20 mouse cellular contexts compared by ENCODE assay signal in genomic region chr2:32103557-32103956, GRCm38 (mm10). TPM values are rescaled to one million over a fixed set of nuclear protein-coding genes. Genes with fewer than 3 reads are reported as not detected.
DNase-seq lines count a peak whose midpoint lies in the region; ATAC-seq and TF ChIP-seq lines count a peak whose summit lies in the region.
"Had no signal": no experiment of that assay in that cellular context is flagged by ENCODE, and none has a peak within 500 bp of the region (broad histone marks: within the 10 kb centered on the region; RNA-seq: fewer than 3 reads in every experiment).

No protein-coding gene starts in this region.

- H3K4me2 ChIP-seq in forebrain, postnatal 0 days (ENCODE audit: low read depth): no peak overlapping the region
- no peak overlapping the region for H3K4me2 ChIP-seq in heart, embryonic 16.5 days (ENCODE audit: low read depth, low read length)
- H3K4me2 ChIP-seq: forebrain, embryonic 15.5 days; hindbrain, embryonic 15.5 days; liver, embryonic 15.5 days; neural tube, embryonic 15.5 days had no signal

- H3K27ac ChIP-seq in forebrain, embryonic 10.5 days: 0 out of 2 replicates have a peak overlapping the region, but pooled peaks have one; percentile 48
- H3K27ac ChIP-seq in forebrain, postnatal 0 days (ENCODE audit: low read depth, low read length): no peak overlapping the region
- peak overlapping the region; percentile 91; the same call in 1 of the 2 replicates for H3K27ac ChIP-seq in heart, embryonic 16.5 days (ENCODE audit: low read length)
- no peak overlapping the region for H3K27ac ChIP-seq in heart, adult 2 months
- H3K27ac ChIP-seq: forebrain, embryonic 15.5 days; hindbrain, embryonic 15.5 days; liver, embryonic 15.5 days; neural tube, embryonic 15.5 days had no signal

- H3K27me3 ChIP-seq in forebrain, embryonic 10.5 days (ENCODE audit: poor library complexity, severe bottlenecking): no peaks in the 10 kb centered on the region
- H3K27me3 ChIP-seq in forebrain, postnatal 0 days (ENCODE audit: insufficient read depth, low read length): no peaks in the 10 kb centered on the region
- no peaks in the 10 kb centered on the region for H3K27me3 ChIP-seq in heart, embryonic 16.5 days (ENCODE audit: control insufficient read depth, insufficient read depth, low read length)
- no peaks in the 10 kb centered on the region for H3K27me3 ChIP-seq in heart, adult 2 months (ENCODE audit: control insufficient read depth, insufficient read depth, low read length)
- H3K27me3 ChIP-seq in E14TG2a.4 (ENCODE audit: insufficient read depth, low read length): peaks cover 2% of the 10 kb centered on the region; the same call in 1 of the 2 replicates
- H3K27me3 ChIP-seq: forebrain, embryonic 15.5 days; hindbrain, embryonic 15.5 days; liver, embryonic 15.5 days; neural tube, embryonic 15.5 days had no signal

- no peak for DNase-seq in forebrain, embryonic 10.5 days (ENCODE audit: extremely low spot score, low spot score)
- DNase-seq in forebrain, postnatal 0 days: no peak
- DNase-seq in heart, adult 2 months: no peak
- DNase-seq in left cerebral cortex, adult 18-20 months (ENCODE audit: low spot score in 2 of 2): peak; percentile 46 to 68
- no peak for DNase-seq in left cerebral cortex, postnatal 14 days (ENCODE audit: low spot score in 2 of 2)
- no peak for DNase-seq in adrenal gland, adult (ENCODE audit: inconsistent age in 2 of 2, low spot score in 1 of 2)
- DNase-seq: adrenal gland, adult 8-10 months; cerebellum, adult 11-12 months; cerebellum, postnatal 25 days; gastrocnemius, postnatal 25 days had no signal

- 74% methylated on average over 7 of the region's 7 CpGs for WGBS in forebrain, embryonic 10.5 days
- WGBS in forebrain, postnatal 0 days: 73% methylated on average over 7 of the region's 7 CpGs
- WGBS in heart, embryonic 16.5 days: 73% methylated on average over 7 of the region's 7 CpGs
- WGBS in heart, adult 2 months: 71% methylated on average over 7 of the region's 7 CpGs

- intact Hi-C loops in heart, adult 2 months (cut with DNase I): no loop called here
- intact Hi-C loops in left cerebral cortex, postnatal 14 days (cut with DNase I): no loop called here

- H3K9me3 ChIP-seq in forebrain, embryonic 10.5 days: peaks cover 4% of the 10 kb centered on the region; the same call in 1 of the 2 replicates
- no peaks in the 10 kb centered on the region for H3K9me3 ChIP-seq in forebrain, postnatal 0 days (ENCODE audit: low read length)
- H3K9me3 ChIP-seq in heart, embryonic 16.5 days (replicated peaks; ENCODE audit: control insufficient read depth, low read length): peaks cover 5% of the 10 kb centered on the region; the same call in 1 of the 2 replicates
- H3K9me3 ChIP-seq in E14TG2a.4 (ENCODE audit: low read length): peaks cover 7% of the 10 kb centered on the region
- H3K9me3 ChIP-seq: forebrain, embryonic 15.5 days; hindbrain, embryonic 15.5 days; liver, embryonic 15.5 days; neural tube, embryonic 15.5 days had no signal

- no peak overlapping the region for H3K9ac ChIP-seq in forebrain, postnatal 0 days
- no peak overlapping the region for H3K9ac ChIP-seq in heart, embryonic 16.5 days (ENCODE audit: low read length)
- no peak overlapping the region for H3K9ac ChIP-seq in heart, adult 2 months (ENCODE audit: low read depth, low read length)
- H3K9ac ChIP-seq: forebrain, embryonic 15.5 days; hindbrain, embryonic 15.5 days; liver, embryonic 15.5 days; neural tube, embryonic 15.5 days had no signal

- H3K4me1 ChIP-seq in forebrain, embryonic 10.5 days: peaks cover 30% of the 10 kb centered on the region
- no peaks in the 10 kb centered on the region for H3K4me1 ChIP-seq in forebrain, postnatal 0 days (ENCODE audit: insufficient read depth)
- H3K4me1 ChIP-seq in heart, embryonic 16.5 days (ENCODE audit: control insufficient read depth, insufficient read depth, low read length): peaks cover 32% of the 10 kb centered on the region
- H3K4me1 ChIP-seq in heart, adult 2 months (ENCODE audit: control insufficient read depth, insufficient read depth, low read length): no peaks in the 10 kb centered on the region; the same call in 1 of the 2 replicates
- peaks cover 39% of the 10 kb centered on the region for H3K4me1 ChIP-seq in E14TG2a.4 (replicated peaks; ENCODE audit: low read depth, low read length)
- H3K4me1 ChIP-seq: forebrain, embryonic 15.5 days had no signal

- no peaks in the 10 kb centered on the region for H3K79me2 ChIP-seq in heart, adult 2 months (replicated peaks; ENCODE audit: control insufficient read depth, insufficient read depth, low read length)

- no peaks in the 10 kb centered on the region for H3K36me3 ChIP-seq in forebrain, embryonic 10.5 days (replicated peaks)
- H3K36me3 ChIP-seq in forebrain, postnatal 0 days (ENCODE audit: insufficient read depth): peaks cover 11% of the 10 kb centered on the region; the same call in 1 of the 2 replicates
- peaks cover 10% of the 10 kb centered on the region for H3K36me3 ChIP-seq in heart, embryonic 16.5 days (ENCODE audit: control insufficient read depth, insufficient read depth)
- H3K36me3 ChIP-seq in heart, adult 2 months (ENCODE audit: control insufficient read depth, insufficient read depth, low read length): no peaks in the 10 kb centered on the region
- H3K36me3 ChIP-seq in E14TG2a.4 (ENCODE audit: insufficient read depth, low read length): no peaks in the 10 kb centered on the region
- H3K36me3 ChIP-seq: forebrain, embryonic 15.5 days; liver, embryonic 15.5 days had no signal

- TF ChIP-seq EP300 in heart, adult 2 months (IDR thresholded peaks at IDR 0.05; ENCODE audit: insufficient read depth, low read depth, low read length): no peak

- no peak for TF ChIP-seq CTCF in forebrain, postnatal 0 days (IDR thresholded peaks at IDR 0.05; ENCODE audit: low read depth)
- no peak for TF ChIP-seq CTCF in heart, adult 2 months (IDR thresholded peaks at IDR 0.05)
- no peak for TF ChIP-seq CTCF in E14TG2a.4 (conservative IDR thresholded peaks at IDR 0.05; ENCODE audit: low read length)

- H3K4me3 ChIP-seq in forebrain, embryonic 10.5 days: peak overlapping the region; percentile 26
- no peak overlapping the region for H3K4me3 ChIP-seq in forebrain, postnatal 0 days (ENCODE audit: low read depth, low read length)
- H3K4me3 ChIP-seq in heart, embryonic 16.5 days (ENCODE audit: low read length): no peak overlapping the region
- H3K4me3 ChIP-seq in heart, adult 2 months: no peak overlapping the region
- H3K4me3 ChIP-seq in E14TG2a.4 (replicated peaks; ENCODE audit: low read length): peak overlapping the region; percentile 59
- H3K4me3 ChIP-seq: erythroblast, embryonic 14.5 days; forebrain, embryonic 15.5 days; hindbrain, embryonic 15.5 days; liver, embryonic 15.5 days; neural tube, embryonic 15.5 days had no signal

- no peak for ATAC-seq in forebrain, postnatal 0 days
- ATAC-seq in heart, embryonic 16.5 days (replicated peaks; ENCODE audit: extremely low read depth, insufficient read depth, low FRiP score): no peak
- ATAC-seq: CD4-positive, CD25-positive, alpha-beta regulatory T cell, adult 4 months; forebrain, embryonic 15.5 days; intestine, postnatal 0 days; lung, postnatal 0 days had no signal

- TF ChIP-seq POLR2A in heart, adult 2 months (IDR thresholded peaks at IDR 0.05; ENCODE audit: insufficient read depth, low read depth, low read length): no peak

RNA-seq across cellular contexts. Expression of gene Plpp7, which starts 8.2 kb away (rescaled TPM):
- 4.8 and 5.3 TPM in 2 replicates for polyA plus RNA-seq in forebrain, embryonic 10.5 days (2016; fragmentation: Nextera tagmentation; extraction: Ambion mirVana)
- total RNA-seq in forebrain, postnatal 0 days (2014; rRNA removed): 21.5 and 28.6 TPM in 2 replicates
- polyA plus RNA-seq in forebrain, postnatal 0 days (2015; fragmentation: Nextera tagmentation; extraction: Ambion mirVana): 23.4 and 24.0 TPM in 2 replicates
- 19.7 and 21.4 TPM in 2 replicates for polyA plus RNA-seq in heart, embryonic 16.5 days (2015; fragmentation: Nextera tagmentation; extraction: Ambion mirVana)
- 10 to 100 TPM; 33.6 to 33.8 TPM for total RNA-seq in heart, adult 2 months (2021)
- polyA plus RNA-seq in heart, adult 2 months (2012; rRNA removed): 56.3 and 62.1 TPM in 2 replicates
- total RNA-seq in left cerebral cortex, adult 18-20 months (2021): 10 to 100 TPM; 27.1 to 32.4 TPM
- 10 to 100 TPM; 24.5 to 28.5 TPM for total RNA-seq in left cerebral cortex, postnatal 14 days (2021)
- polyA plus RNA-seq: CD4-positive, CD25-positive, alpha-beta regulatory T cell, adult 4 months had no signal

RNA-seq across cellular contexts. Expression of gene Fam78a, which starts 18.9 kb away (rescaled TPM):
- polyA plus RNA-seq in forebrain, embryonic 10.5 days (2016; fragmentation: Nextera tagmentation; extraction: Ambion mirVana): 1.3 and 1.5 TPM in 2 replicates
- 0.38 and 0.62 TPM in 2 replicates for total RNA-seq in forebrain, postnatal 0 days (2014; rRNA removed)
- polyA plus RNA-seq in forebrain, postnatal 0 days (2015; fragmentation: Nextera tagmentation; extraction: Ambion mirVana): 0.38 and 0.39 TPM in 2 replicates
- 27.6 and 30.1 TPM in 2 replicates for polyA plus RNA-seq in heart, embryonic 16.5 days (2015; fragmentation: Nextera tagmentation; extraction: Ambion mirVana)
- total RNA-seq in heart, adult 2 months (2021): 10 to 100 TPM; 15.9 to 19.1 TPM
- 18.7 and 24.9 TPM in 2 replicates for polyA plus RNA-seq in heart, adult 2 months (2012; rRNA removed)
- total RNA-seq in left cerebral cortex, adult 18-20 months (2021): 1 to 10 TPM; 6.2 to 9.6 TPM
- total RNA-seq in left cerebral cortex, postnatal 14 days (2021): 1 to 10 TPM; 3.4 to 4.2 TPM

RNA-seq across cellular contexts. Expression of gene Prrc2b, which starts 47.3 kb away (rescaled TPM):
- 48.2 and 50.1 TPM in 2 replicates for polyA plus RNA-seq in forebrain, embryonic 10.5 days (2016; fragmentation: Nextera tagmentation; extraction: Ambion mirVana)
- total RNA-seq in forebrain, postnatal 0 days (2014; rRNA removed): 92.1 and 131 TPM in 2 replicates
- polyA plus RNA-seq in forebrain, postnatal 0 days (2015; fragmentation: Nextera tagmentation; extraction: Ambion mirVana): 40.7 and 60.4 TPM in 2 replicates
- 19.3 and 30.1 TPM in 2 replicates for polyA plus RNA-seq in heart, embryonic 16.5 days (2015; fragmentation: Nextera tagmentation; extraction: Ambion mirVana)
- total RNA-seq in heart, adult 2 months (2021): 10 to 100 TPM; 78.3 to 82.6 TPM
- 39.3 and 46.9 TPM in 2 replicates for polyA plus RNA-seq in heart, adult 2 months (2012; rRNA removed)
- 100 to 1,000 TPM; 259 to 266 TPM for total RNA-seq in left cerebral cortex, adult 18-20 months (2021)
- total RNA-seq in left cerebral cortex, postnatal 14 days (2021): 100 to 1,000 TPM; 244 to 245 TPM

Comparison
In these comparisons a context has a peak if more than half of its experiments do, and no peak if none do; other contexts are left out.
1. DNase-seq: peak in left cerebral cortex, adult 18-20 months (2 of 2); none in forebrain, embryonic 10.5 days (single experiment), forebrain, postnatal 0 days (single experiment), heart, adult 2 months (0 of 2), left cerebral cortex, postnatal 14 days (0 of 2) and adrenal gland, adult (0 of 2).
2. H3K27ac ChIP-seq: peak in forebrain, embryonic 10.5 days (single experiment) and heart, embryonic 16.5 days (single experiment); none in forebrain, postnatal 0 days (single experiment) and heart, adult 2 months (single experiment).
3. H3K4me3 ChIP-seq: peak in forebrain, embryonic 10.5 days (single experiment) and E14TG2a.4 (single experiment); none in forebrain, postnatal 0 days (single experiment), heart, embryonic 16.5 days (single experiment) and heart, adult 2 months (single experiment).